Mouse (Mus musculus) lung, adult 2 months (tissue): ENCODE data around the gene Proser2. TPM values are rescaled to one million over a fixed set of nuclear protein-coding genes. Genes with fewer than 3 reads are reported as not detected.
A peak's percentile ranks its signal among the peaks of the same experiment; 100 is the strongest.

ENCODE experiments used
- DNase-seq: peaks from one replicate; pipeline ENCODE4 v3.0.0; 2022
- H3K4me1 ChIP-seq: fragments of 200-500 bp; 2 replicates; pipeline ENCODE4 v1.6.1; 2011; ENCODE audit warnings: low read length; ENCODE audit not compliant: control insufficient read depth, insufficient read depth
- H3K4me3 ChIP-seq: fragments of 200-500 bp; replicated peaks from 2 replicates; pipeline ENCODE3; 2011; ENCODE audit warnings: low read depth, mild to moderate bottlenecking, control low read depth, low read length; ENCODE audit errors: extremely low read depth
- CTCF ChIP-seq: fragments of 200-500 bp; IDR thresholded peaks from 2 replicates; pipeline ENCODE4 v1.5.1; 2011; ENCODE audit warnings: mild to moderate bottlenecking, low read length, control low read depth; ENCODE audit not compliant: insufficient read depth
- POLR2A ChIP-seq: fragments of 200-500 bp; IDR thresholded peaks from 2 replicates; pipeline ENCODE4 v1.6.1; 2011; ENCODE audit warnings: low read depth, mild to moderate bottlenecking, control low read depth, low read length, borderline replicate concordance; ENCODE audit errors: extremely low read depth
- WGBS: fragments of 180-500 bp; shearing (Covaris S2); methylation state at CpG from one replicate; pipeline ENCODE4 v1.1.7; 2018; 5-methylcytosine and 5-hydroxymethylcytosine counted together
- polyA plus RNA-seq: library from polyadenylated mRNA; depleted of rRNA; stranded (reverse); fragments of >200 nt; gene quantifications from 2 replicates; pipeline ENCODE4 v1.2.3, GENCODE M21; 2012

The Proser2 gene
- polyA plus RNA-seq, 1 experiment, result 10.2 TPM

- TF ChIP-seq CTCF (no peak), POLR2A (no peak)
These were observed 32.5 kb upstream of the Proser2 start for GRCm38 (mm10) chr2:6162366-6163040.

GRCm38 (mm10) chr2:6159735-6160134, 29.7 kb upstream of the Proser2 start:
- TF ChIP-seq CTCF, result no peak
- no peak for TF ChIP-seq POLR2A
- Histone ChIP-seq H3K4me3 (no peak overlapping the region), H3K4me1 (peaks cover 5% of the 10 kb centered on the region)
- WGBS, result 19% methylated on average over 2 of the region's 2 CpGs
- no peak for DNase-seq

More at GRCm38 (mm10) chr2:6162366-6163040, 32.5 kb upstream of the Proser2 start:
- Histone ChIP-seq H3K4me3 (no peak overlapping the region), H3K4me1 (peaks cover 5% of the 10 kb centered on the region)
- peak; percentile 48 for DNase-seq
- WGBS, result 26% methylated on average over 6 of the region's 6 CpGs

- WGBS, result 84% methylated on average over 9 of the region's 9 CpGs
- TF ChIP-seq POLR2A (no peak), CTCF (no peak)
These were observed 29.2 kb upstream of the Proser2 start for GRCm38 (mm10) chr2:6159219-6159618.

GRCm38 (mm10) chr2:6157635-6158034, 27.6 kb upstream of the Proser2 start:
- Histone ChIP-seq H3K4me3 (no peak overlapping the region), H3K4me1 (no peaks in the 10 kb centered on the region; the same call in 1 of the 2 replicates)
- no peak for DNase-seq
- no peak for TF ChIP-seq POLR2A
- 82% methylated on average over 7 of the region's 7 CpGs for WGBS

More at GRCm38 (mm10) chr2:6159219-6159618, 29.2 kb upstream of the Proser2 start:
- Histone ChIP-seq H3K4me1 (peaks cover 5% of the 10 kb centered on the region), H3K4me3 (no peak overlapping the region)
- DNase-seq, result no peak

GRCm38 (mm10) chr2:6157208-6157607, 27.2 kb upstream of the Proser2 start:
- no peak for TF ChIP-seq POLR2A
- TF ChIP-seq CTCF, result no peak
- DNase-seq, result no peak
- H3K4me1 ChIP-seq, result no peaks in the 10 kb centered on the region; the same call in 1 of the 2 replicates
- WGBS, result 98% methylated on average over 4 of the region's 4 CpGs
- H3K4me3 ChIP-seq, result no peak overlapping the region

DNA sequence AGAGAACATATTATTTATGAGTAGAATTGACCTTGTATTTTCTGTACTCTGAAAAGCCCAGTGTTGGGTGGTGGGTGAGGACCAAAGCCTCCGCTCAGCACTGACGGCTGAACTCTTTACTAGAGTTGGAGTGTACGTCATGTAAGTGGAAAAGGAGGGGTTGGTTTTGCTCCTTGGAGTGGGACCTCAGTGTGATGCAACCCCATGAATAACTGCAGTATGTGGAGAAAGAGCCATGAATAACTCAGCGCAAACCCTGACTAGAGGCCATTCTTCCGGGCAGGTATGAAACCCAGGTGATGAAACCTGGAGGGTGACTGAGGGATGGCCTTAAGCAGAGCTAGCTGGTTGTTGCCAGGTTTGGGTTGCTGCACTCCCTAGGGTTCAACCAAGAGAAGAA, 19.8 kb upstream of the Proser2 start:
- WGBS, result 80% methylated on average over 5 of the region's 5 CpGs
- no peak for DNase-seq

GRCm38 (mm10) chr2:6146901-6147300, 16.9 kb upstream of the Proser2 start:
- no peak for TF ChIP-seq CTCF
- no peak for TF ChIP-seq POLR2A
- Histone ChIP-seq H3K4me3 (no peak overlapping the region), H3K4me1 (no peaks in the 10 kb centered on the region)
- 73% methylated on average over 7 of the region's 7 CpGs for WGBS
- no peak for DNase-seq

More for the DNA sequence above, 19.8 kb upstream of the Proser2 start:
- Histone ChIP-seq H3K4me1 (no peaks in the 10 kb centered on the region), H3K4me3 (no peak overlapping the region)
- no peak for TF ChIP-seq CTCF
- TF ChIP-seq POLR2A, result no peak

- 80% methylated on average over 4 of the region's 4 CpGs for WGBS
These were observed 16.2 kb upstream of the Proser2 start for GRCm38 (mm10) chr2:6146257-6146656.

DNA sequence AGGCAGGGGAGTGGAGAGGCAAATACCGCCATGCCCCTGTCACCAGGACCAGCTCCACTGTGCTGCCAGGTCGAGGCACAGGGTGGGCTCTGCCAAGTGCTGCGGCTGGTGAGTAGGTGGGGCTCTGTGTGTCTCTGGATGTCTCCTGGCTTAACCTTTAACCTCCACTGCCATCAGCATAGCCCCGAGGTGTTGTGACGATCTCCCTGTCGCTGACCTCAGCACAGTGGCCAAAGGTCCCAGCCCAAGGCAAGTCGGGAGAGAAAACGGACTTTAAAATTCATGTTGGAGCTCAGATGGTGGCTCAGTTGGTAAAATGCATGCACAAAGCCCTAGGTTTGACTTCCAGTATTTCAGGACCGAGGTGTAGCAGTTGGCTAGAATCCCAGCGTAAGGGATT, 15.6 kb upstream of the Proser2 start:
- Histone ChIP-seq H3K4me3 (no peak overlapping the region), H3K4me1 (no peaks in the 10 kb centered on the region)
- TF ChIP-seq POLR2A (no peak), CTCF (no peak)
- WGBS, result 73% methylated on average over 10 of the region's 10 CpGs
- DNase-seq, result no peak

More at GRCm38 (mm10) chr2:6146257-6146656, 16.2 kb upstream of the Proser2 start:
- Histone ChIP-seq H3K4me1 (no peaks in the 10 kb centered on the region), H3K4me3 (no peak overlapping the region)
- DNase-seq, result no peak
- TF ChIP-seq POLR2A (no peak), CTCF (no peak)

DNA sequence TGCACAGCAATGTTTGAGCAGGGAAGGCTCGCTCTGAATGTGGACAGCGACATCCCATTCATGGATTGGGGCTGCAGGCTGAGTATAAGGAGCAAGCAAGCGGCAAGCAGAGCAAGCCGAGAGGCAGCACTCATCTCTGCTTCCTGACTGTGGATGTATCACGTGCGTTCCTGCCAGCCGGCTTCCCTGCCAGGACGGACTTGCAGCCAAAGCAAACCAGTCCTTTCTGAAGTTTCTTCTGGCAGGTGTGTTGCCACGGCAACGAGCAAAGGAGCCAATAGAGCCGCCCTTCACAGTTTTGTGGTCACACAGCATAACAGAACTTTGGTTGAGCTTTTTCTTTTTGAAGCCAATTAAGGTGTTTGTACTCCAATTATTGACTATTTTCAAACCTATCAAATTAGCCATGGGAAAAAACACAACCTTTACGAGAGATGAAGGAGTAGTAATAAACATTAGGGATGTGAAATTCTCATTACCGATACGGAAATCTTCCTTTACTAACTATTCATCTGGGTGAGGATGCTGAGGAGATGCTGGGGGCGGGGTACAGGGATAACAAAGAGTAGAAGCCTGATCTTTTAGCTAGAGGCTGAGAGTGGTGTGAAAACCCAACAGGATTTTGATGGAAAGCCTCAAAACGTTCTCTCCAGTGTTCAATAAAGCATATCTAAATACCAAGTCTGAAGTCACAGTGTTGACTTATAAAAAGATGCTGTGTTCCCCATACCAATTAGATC, 13.1 kb upstream of the Proser2 start:
- no peak for TF ChIP-seq CTCF
- Histone ChIP-seq H3K4me1 (no peaks in the 10 kb centered on the region), H3K4me3 (no peak overlapping the region)
- 69% methylated on average over 16 of the region's 16 CpGs for WGBS
- no peak for DNase-seq
